Mouse (Mus musculus) liver, embryonic 15.5 days (tissue): Measurements from ENCODE around the gene Btaf1. TPM values are rescaled to one million over a fixed set of nuclear protein-coding genes. Genes with fewer than 3 reads are reported as not detected.
A peak's percentile ranks its signal among the peaks of the same experiment; 100 is the strongest.

ENCODE experiments used
- ATAC-seq: fragments of 200-750 bp; cut with Nextera tagmentation; 2 replicates; pipeline ENCODE4 v1.8.0; 2017; ENCODE audit warnings: moderate number of reproducible peaks, mild to moderate bottlenecking, moderate library complexity; ENCODE audit not compliant: insufficient read depth
- H3K27ac ChIP-seq: fragments of 300-500 bp; sonication (generic); replicated peaks from 2 replicates; pipeline ENCODE4 v1.5.1; 2015; ENCODE audit warnings: mild to moderate bottlenecking, inconsistent platforms
- H3K27me3 ChIP-seq: fragments of 300-500 bp; sonication (generic); 2 replicates; pipeline ENCODE4 v1.6.1; 2015; ENCODE audit warnings: mild to moderate bottlenecking, inconsistent platforms
- H3K36me3 ChIP-seq: fragments of 300-500 bp; sonication (generic); replicated peaks from 2 replicates; pipeline ENCODE4 v1.6.1; 2015; ENCODE audit warnings: moderate library complexity, mild to moderate bottlenecking, inconsistent platforms
- H3K4me1 ChIP-seq: fragments of 300-500 bp; sonication (generic); replicated peaks from 2 replicates; pipeline ENCODE4 v1.6.1; 2015; ENCODE audit warnings: inconsistent platforms
- H3K4me2 ChIP-seq: fragments of 300-500 bp; sonication (generic); 2 replicates; pipeline ENCODE4 v1.6.1; 2015; ENCODE audit warnings: moderate library complexity, mild to moderate bottlenecking, inconsistent platforms
- H3K4me3 ChIP-seq: fragments of 300-500 bp; sonication (generic); replicated peaks from 2 replicates; pipeline ENCODE4 v1.5.1; 2015; ENCODE audit warnings: mild to moderate bottlenecking, inconsistent platforms
- H3K9ac ChIP-seq: fragments of 300-500 bp; sonication (generic); 2 replicates; pipeline ENCODE4 v1.6.1; 2015; ENCODE audit warnings: moderate library complexity, mild to moderate bottlenecking, inconsistent platforms
- H3K9me3 ChIP-seq: fragments of 300-500 bp; sonication (generic); replicated peaks from 2 replicates; pipeline ENCODE4 v1.6.1; 2016; ENCODE audit warnings: inconsistent platforms
- WGBS: fragments of 180-500 bp; shearing (Covaris S2); methylation state at CpG from one replicate; pipeline ENCODE4 v1.1.7; 2015; ENCODE audit warnings: mixed read lengths; ENCODE audit not compliant: insufficient replicate concordance; 5-methylcytosine and 5-hydroxymethylcytosine counted together
- polyA plus RNA-seq: library from polyadenylated mRNA; unstranded; fragments of >200 nt; fragmentation: Nextera tagmentation; extraction: Ambion mirVana; gene quantifications from 2 replicates; pipeline ENCODE4 v1.2.1, GENCODE M21; 2015

Gene Btaf1
- polyA plus RNA-seq, 1 experiment from 2014 or later, result 8.5 TPM

DNA sequence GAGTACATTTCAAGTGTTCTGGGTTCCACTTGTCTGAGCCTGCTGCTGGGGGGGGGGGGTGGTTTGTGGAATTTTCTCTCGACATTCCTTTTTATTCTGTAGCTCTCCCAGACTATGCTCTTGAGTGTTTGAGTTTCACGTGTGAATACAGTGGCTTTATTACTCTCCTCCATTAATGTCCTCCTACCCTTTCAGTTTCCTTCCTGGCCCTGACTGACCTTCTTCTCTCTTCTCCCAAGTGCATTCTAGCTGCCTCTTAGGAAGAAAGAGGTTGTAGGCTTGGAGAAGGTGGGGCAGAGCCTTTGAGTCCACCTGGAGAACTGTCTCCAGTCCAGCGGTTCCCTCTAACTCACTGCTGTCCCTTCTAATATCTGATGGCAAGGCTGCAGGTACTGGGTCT lies 2.9 kb upstream of the Btaf1 start:
- no peaks in the 10 kb centered on the region for H3K36me3 ChIP-seq
- H3K27ac ChIP-seq, result no peak overlapping the region
- 58% methylated on average over 3 of the region's 3 CpGs for WGBS
- no peak overlapping the region for H3K9ac ChIP-seq
- no peak overlapping the region for H3K4me3 ChIP-seq
- H3K4me1 ChIP-seq, result peaks cover 35% of the 10 kb centered on the region
- peaks cover 11% of the 10 kb centered on the region for H3K27me3 ChIP-seq
- H3K4me2 ChIP-seq, result no peak overlapping the region
- no peaks in the 10 kb centered on the region for H3K9me3 ChIP-seq
- ATAC-seq, result no peak

DNA sequence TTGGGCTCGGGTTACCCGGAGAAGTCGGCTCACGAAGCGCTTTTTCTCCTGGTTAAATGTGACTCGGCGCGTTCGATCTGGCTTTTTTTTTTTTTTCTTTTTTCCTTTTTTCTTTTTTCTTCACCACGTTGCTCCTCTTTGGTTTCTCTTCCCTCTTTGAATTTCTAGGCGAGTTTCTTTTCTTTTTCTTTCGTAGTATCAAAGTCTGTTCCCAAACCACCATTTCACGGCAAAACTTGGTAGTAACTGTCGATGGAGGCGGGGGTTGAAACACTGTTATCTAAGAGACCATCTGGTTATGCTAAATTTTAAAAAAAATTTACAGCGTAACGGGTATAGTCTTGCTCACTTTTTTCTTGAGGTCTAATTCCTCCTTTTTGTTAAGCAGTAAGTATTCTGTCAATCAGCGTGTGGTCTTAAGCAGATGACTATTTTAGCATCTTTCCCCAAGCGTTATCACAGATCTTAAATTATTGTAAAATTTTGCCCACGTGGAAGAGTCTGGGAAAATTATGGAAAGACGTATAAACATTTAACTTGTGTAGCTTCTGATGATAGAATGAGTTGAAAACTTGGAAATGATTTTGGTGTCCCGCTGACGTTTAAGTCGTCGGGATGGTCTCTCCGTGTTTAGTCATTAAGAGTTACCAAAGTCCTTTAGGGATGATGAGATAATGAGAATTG lies 816 bp downstream of the Btaf1 start:
- Histone ChIP-seq H3K4me2 (peak overlapping the region; percentile 80), H3K4me3 (peak overlapping the region; percentile 89), H3K36me3 (no peaks in the 10 kb centered on the region), H3K9me3 (no peaks in the 10 kb centered on the region), H3K27ac (peak overlapping the region; percentile 99), H3K27me3 (no peaks in the 10 kb centered on the region), H3K4me1 (peaks cover 48% of the 10 kb centered on the region), H3K9ac (peak overlapping the region; percentile 92)
- under 1% methylated on average over 26 of the region's 26 CpGs for WGBS
- ATAC-seq, result no peak

DNA sequence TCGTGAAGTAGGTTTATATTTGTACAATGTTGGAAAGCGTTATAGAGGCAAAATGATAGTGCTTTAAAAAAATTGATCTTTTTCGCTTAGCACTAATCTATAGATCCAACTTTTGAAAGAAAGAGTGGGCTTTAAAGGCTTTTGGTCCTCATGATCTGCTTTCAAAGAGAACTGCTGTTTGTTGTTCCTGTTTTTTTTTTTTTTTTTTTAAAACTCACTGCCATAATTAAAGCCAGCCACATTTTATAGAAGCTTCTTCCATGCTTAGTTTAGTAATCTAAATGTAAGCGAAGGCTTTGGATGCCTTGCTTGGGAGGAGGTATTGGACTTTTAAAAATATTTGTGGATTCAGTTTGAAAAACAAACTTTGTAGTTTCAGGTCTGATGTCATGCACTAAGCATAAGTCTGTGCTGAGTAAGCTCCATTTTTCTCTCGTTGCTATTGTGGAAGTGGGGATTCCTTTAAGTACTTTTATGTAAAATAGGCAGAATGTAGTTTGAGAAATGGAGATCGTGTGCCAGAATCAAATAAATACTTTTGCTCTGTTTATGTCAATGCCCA lies 2.0 kb downstream of the Btaf1 start:
- ATAC-seq, result no peak
- Histone ChIP-seq H3K27me3 (no peaks in the 10 kb centered on the region), H3K4me3 (peak overlapping the region; percentile 89), H3K4me1 (peaks cover 57% of the 10 kb centered on the region), H3K27ac (peak overlapping the region; percentile 99; the same call in 1 of the 2 replicates), H3K36me3 (no peaks in the 10 kb centered on the region), H3K9me3 (no peaks in the 10 kb centered on the region), H3K9ac (peak overlapping the region; percentile 92), H3K4me2 (peak overlapping the region; percentile 80)
- WGBS, result 58% methylated on average over 6 of the region's 6 CpGs

DNA sequence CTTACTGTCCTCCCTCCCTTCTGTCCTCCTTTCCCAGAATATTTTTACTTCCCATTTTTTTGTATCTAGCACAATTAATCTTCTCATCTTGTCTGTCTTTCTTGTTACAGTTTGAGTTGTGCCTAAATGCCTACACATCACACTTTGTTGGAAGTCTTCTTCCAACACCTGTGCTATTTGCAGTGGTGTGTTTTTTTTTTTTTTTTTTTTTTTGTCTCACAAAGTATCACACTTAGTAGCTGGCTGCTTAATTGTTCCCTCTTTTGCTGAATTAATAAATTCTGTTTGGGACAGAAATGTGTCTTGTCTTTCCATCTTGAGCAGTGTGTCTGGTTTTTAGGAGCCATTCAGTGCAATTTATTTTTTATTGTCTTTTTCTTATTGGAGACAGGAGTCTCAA lies 3.9 kb downstream of the Btaf1 start:
- no peak overlapping the region for H3K4me3 ChIP-seq
- H3K9ac ChIP-seq, result no peak overlapping the region
- no peaks in the 10 kb centered on the region for H3K36me3 ChIP-seq
- no peak for ATAC-seq
- H3K9me3 ChIP-seq, result no peaks in the 10 kb centered on the region
- no peaks in the 10 kb centered on the region for H3K27me3 ChIP-seq
- H3K27ac ChIP-seq, result peak overlapping the region; percentile 33; the same call in 1 of the 2 replicates
- peaks cover 60% of the 10 kb centered on the region for H3K4me1 ChIP-seq
- no peak overlapping the region for H3K4me2 ChIP-seq

DNA sequence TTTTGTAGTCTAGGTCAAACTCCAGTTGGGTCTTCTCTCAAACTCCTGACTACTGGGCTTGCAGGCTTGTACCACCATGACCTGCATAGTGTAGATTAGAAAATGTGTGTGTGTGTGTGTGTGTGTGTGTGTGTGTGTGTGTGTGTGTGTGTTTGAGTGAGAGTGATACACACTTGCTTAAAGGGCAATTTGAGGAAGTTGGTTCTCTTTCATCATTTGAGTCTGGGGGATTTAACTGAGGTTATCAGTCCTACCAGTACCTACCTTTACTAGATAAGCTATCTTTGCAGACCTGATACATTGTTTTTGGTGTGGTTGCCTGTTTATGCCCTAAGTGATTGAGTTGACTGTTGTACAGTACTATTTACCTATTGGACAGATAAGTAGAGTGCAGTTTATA lies 6.2 kb downstream of the Btaf1 start:
- no peak overlapping the region; the same call in 1 of the 2 replicates for H3K4me2 ChIP-seq

DNA sequence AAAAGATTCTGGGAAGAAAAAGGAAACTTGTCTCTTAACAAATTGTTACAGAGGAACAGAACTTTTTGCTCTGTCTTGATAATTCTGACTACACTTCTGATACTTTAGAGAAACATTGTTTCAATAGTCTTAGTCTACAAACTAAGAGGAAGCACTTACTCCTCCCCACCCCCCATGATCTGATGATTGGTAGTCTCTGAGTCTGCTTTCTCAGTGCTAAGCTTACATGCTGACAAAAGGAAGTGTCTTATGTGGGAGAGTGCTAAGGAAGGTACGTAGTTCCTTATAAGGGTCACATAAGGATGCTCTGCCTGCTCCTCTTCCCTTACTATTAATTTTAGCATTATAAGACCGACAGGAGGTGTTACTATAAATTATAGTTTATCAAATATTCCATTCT lies 6.7 kb downstream of the Btaf1 start:
- Histone ChIP-seq H3K4me1 (peaks cover 58% of the 10 kb centered on the region), H3K9me3 (no peaks in the 10 kb centered on the region), H3K36me3 (0 out of 2 replicates have a peak, but pooled peaks cover 3% of the 10 kb centered on the region), H3K4me3 (no peak overlapping the region), H3K9ac (no peak overlapping the region), H3K4me2 (no peak overlapping the region), H3K27me3 (no peaks in the 10 kb centered on the region), H3K27ac (no peak overlapping the region; the same call in 1 of the 2 replicates)
- no peak for ATAC-seq
- 45% methylated on average over 2 of the region's 2 CpGs for WGBS

More for the DNA sequence above, 6.2 kb downstream of the Btaf1 start:
- no peak overlapping the region for H3K27ac ChIP-seq
- H3K4me1 ChIP-seq, result peaks cover 60% of the 10 kb centered on the region
- H3K9ac ChIP-seq, result no peak overlapping the region
- H3K4me3 ChIP-seq, result no peak overlapping the region
- H3K27me3 ChIP-seq, result no peaks in the 10 kb centered on the region
- H3K9me3 ChIP-seq, result no peaks in the 10 kb centered on the region
- H3K36me3 ChIP-seq, result 0 out of 2 replicates have a peak, but pooled peaks cover 3% of the 10 kb centered on the region
- peak; percentile 41; the same call in 1 of the 2 replicates for ATAC-seq

DNA sequence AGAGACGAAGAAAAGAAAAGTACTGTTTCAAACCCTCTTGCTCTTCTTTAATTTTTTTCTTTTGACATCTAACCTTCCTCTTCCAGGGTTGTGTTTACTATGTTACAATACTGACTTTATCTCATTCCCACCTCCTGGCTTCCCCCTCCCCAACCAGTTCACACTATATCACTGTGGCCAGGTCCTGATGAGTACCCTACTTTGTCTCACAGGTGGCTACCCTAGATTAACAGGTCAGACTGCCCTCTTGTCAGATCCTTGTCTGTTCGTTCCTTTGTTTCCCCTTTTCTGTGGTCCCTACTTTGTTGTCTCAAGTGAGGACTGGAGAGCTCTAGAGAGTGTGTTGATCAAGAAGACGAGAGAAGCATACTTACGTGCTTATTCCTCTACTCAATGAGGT lies 10.4 kb downstream of the Btaf1 start:
- WGBS, result 58% methylated on average over 4 of the region's 4 CpGs
- H3K27ac ChIP-seq, result no peak overlapping the region
- no peaks in the 10 kb centered on the region for H3K27me3 ChIP-seq
- H3K36me3 ChIP-seq, result 0 out of 2 replicates have a peak, but pooled peaks cover 3% of the 10 kb centered on the region
- H3K4me1 ChIP-seq, result peaks cover 40% of the 10 kb centered on the region
- no peak overlapping the region for H3K4me2 ChIP-seq
- no peak overlapping the region for H3K4me3 ChIP-seq
- H3K9ac ChIP-seq, result no peak overlapping the region
- no peak for ATAC-seq
- H3K9me3 ChIP-seq, result no peaks in the 10 kb centered on the region

DNA sequence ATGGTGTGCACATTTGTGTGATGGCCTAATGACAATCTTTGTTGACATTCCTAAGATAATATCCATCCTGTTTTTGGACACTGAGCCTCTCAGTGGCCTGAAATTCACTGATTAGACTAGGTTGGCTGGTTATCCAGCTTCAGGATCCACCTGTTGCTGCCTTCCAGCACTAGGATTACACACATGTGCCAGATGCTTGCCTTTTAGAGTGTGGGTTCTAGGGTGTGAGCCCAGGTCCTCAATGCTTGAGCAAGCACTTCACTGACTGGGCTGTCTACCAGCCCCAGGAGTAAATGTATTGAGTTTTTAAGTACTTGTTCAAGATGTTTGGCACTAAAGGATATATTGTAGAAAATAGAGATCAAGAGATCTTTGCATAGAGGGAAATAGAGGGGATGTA lies 12.1 kb downstream of the Btaf1 start:
- Histone ChIP-seq H3K36me3 (0 out of 2 replicates have a peak, but pooled peaks cover 3% of the 10 kb centered on the region), H3K27me3 (no peaks in the 10 kb centered on the region), H3K4me2 (no peak overlapping the region), H3K9ac (no peak overlapping the region), H3K4me3 (no peak overlapping the region), H3K4me1 (peaks cover 27% of the 10 kb centered on the region), H3K27ac (no peak overlapping the region), H3K9me3 (no peaks in the 10 kb centered on the region)
- ATAC-seq, result no peak

DNA sequence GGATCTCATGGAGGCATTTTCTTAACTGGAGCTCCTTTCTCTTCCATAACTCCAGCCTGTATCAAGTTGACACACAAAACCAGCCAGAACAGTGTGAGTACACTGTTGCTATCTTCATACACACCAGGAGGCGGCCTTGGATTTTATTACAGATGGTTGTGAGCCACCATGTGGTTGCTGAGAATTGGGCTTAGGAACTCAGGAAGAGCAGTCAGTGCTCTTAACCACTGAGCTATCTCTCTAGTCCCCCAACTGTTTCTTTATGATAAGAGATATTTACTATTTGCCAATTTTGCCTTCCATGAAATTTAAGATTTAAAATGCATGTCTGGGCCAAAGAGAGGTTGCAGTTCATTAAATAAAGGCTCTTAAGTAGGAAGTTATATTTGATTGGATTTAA lies 14.2 kb downstream of the Btaf1 start:
- no peak overlapping the region for H3K4me2 ChIP-seq
- WGBS, result 41% methylated on average over 1 of the region's 1 CpGs
- ATAC-seq, result no peak
- H3K27me3 ChIP-seq, result no peaks in the 10 kb centered on the region
- no peak overlapping the region for H3K9ac ChIP-seq
- H3K36me3 ChIP-seq, result peaks cover 7% of the 10 kb centered on the region; the same call in 1 of the 2 replicates
- peaks cover 23% of the 10 kb centered on the region for H3K4me1 ChIP-seq
- no peak overlapping the region for H3K27ac ChIP-seq
- H3K4me3 ChIP-seq, result no peak overlapping the region
- H3K9me3 ChIP-seq, result no peaks in the 10 kb centered on the region

DNA sequence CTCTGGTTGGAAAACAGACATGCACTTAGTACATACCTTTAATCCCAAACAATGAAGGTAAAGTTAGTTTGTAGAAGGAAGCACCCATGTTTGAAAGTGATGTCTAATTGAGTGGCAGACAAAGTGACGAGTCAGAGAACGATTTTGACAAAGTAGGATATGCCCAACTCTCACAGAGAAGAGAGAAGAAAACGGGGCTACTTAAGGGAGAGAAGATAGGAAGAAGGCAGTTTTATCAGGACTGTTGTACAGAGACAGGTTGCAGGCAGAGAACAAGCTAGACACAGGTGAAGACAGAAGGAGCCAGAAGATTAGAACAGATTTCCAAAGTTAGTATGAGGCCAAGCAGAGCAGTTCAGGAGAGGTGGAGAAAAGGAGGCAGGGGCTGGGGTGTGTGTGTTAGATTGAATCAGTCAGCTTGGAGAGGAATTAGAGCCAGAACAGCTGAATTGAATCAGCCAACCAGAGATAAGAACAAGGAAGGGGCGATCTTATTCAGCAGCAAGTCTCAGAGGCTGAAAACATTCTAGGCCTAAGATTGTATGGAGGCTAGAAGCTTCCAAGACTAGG lies 27.8 kb downstream of the Btaf1 start:
- Histone ChIP-seq H3K36me3 (peaks cover 50% of the 10 kb centered on the region), H3K9ac (no peak overlapping the region), H3K27me3 (no peaks in the 10 kb centered on the region), H3K4me2 (no peak overlapping the region), H3K4me3 (no peak overlapping the region), H3K27ac (no peak overlapping the region), H3K9me3 (no peaks in the 10 kb centered on the region), H3K4me1 (peaks cover 24% of the 10 kb centered on the region)
- 0 out of 2 replicates have a peak, but pooled peaks have one; percentile 9 for ATAC-seq
- WGBS, result 32% methylated on average over 4 of the region's 4 CpGs

DNA sequence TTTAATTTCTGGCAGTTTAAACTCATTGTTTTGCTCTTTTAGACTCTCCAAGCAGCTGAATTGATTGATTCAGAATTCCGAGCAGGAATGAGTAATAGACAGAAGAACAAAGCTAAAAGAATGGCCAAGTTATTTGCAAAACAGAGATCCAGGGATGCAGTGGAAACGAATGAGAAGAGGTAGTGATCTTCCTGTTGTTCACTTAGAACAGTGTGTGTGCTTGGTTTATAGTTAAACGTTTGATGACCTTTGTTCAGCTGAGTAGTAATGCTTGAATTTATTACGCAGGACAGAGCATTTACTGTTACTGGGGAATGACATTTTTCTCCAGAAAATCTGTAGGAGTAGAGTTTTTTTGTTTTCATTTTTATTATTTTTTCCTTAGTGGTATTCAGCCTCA lies 32.5 kb downstream of the Btaf1 start:
- Histone ChIP-seq H3K36me3 (peaks cover 68% of the 10 kb centered on the region), H3K4me2 (no peak overlapping the region), H3K4me1 (peaks cover 13% of the 10 kb centered on the region), H3K4me3 (no peak overlapping the region), H3K27ac (no peak overlapping the region), H3K9ac (no peak overlapping the region), H3K27me3 (no peaks in the 10 kb centered on the region), H3K9me3 (no peaks in the 10 kb centered on the region)
- 80% methylated on average over 4 of the region's 4 CpGs for WGBS
- ATAC-seq, result no peak
